ENCODE assay signal across 9 mouse cellular contexts in the genomic region with DNA sequence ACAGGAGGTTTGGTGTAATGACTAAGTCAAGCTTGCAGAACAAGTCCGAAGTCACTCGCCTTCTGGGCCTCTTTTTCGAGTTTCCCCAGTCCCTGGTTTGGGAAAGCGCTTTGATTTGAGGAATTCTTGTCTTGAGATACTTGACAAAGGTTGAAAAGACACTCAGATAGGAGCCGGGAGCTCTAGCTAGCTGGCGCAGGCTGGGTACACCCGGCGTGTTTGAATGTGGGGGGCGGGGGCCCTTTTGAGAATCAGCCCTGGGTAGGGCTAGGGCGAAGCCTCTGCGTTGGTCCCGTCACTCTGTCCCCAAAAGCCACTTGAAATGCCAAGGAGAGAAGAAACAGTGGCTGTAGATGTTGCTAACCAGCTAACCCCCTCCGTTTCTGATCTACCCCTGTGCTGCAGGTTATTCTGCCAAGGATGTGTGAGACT.
DNase-seq lines count a peak whose midpoint lies in the region; ATAC-seq and TF ChIP-seq lines count a peak whose summit lies in the region.
"Had no signal": no experiment of that assay in that cellular context is flagged by ENCODE, and none has a peak within 500 bp of the region (broad histone marks: within the 10 kb centered on the region; RNA-seq: fewer than 3 reads in every experiment).

No protein-coding gene starts in this region.

- H3K4me3 ChIP-seq in gastrocnemius, adult 2 months, result peak overlapping the region; percentile 72
- peak overlapping the region; percentile 57 for H3K4me3 ChIP-seq in testis, adult 2 months (ENCODE audit: control insufficient read depth, low read depth, low read length)
- H3K4me3 ChIP-seq in liver, postnatal 0 days (ENCODE audit: low read depth, low read length), result peak overlapping the region; percentile 34; the same call in 1 of the 2 replicates

- no peaks in the 10 kb centered on the region for H3K36me3 ChIP-seq in testis, adult 2 months (ENCODE audit: control insufficient read depth, insufficient read depth, low read length)
- no peaks in the 10 kb centered on the region for H3K36me3 ChIP-seq in liver, postnatal 0 days (replicated peaks; ENCODE audit: insufficient read depth, low read length)

- WGBS in liver, postnatal 0 days (ENCODE audit: insufficient replicate concordance), result 2% methylated on average over 13 of the region's 13 CpGs

- no peak overlapping the region for H3K9ac ChIP-seq in liver, postnatal 0 days (replicated peaks)

- no peaks in the 10 kb centered on the region for H3K9me3 ChIP-seq in liver, postnatal 0 days (ENCODE audit: low read length)

- no peak for DNase-seq in gastrocnemius, adult 2 months
- no peak for DNase-seq in gastrocnemius, postnatal 10 days
- DNase-seq in testis, postnatal 10 days (ENCODE audit: low spot score), result no peak
- DNase-seq in liver, postnatal 0 days, result no peak
- DNase-seq in frontal cortex, postnatal 10 days (ENCODE audit: low spot score in 2 of 2), result no peak
- no peak for DNase-seq in gastrocnemius, postnatal 4 days (ENCODE audit: low spot score in 2 of 2)
- DNase-seq: gastrocnemius, postnatal 14 days had no signal

- no peak for TF ChIP-seq CTCF in gastrocnemius, adult 2 months (IDR thresholded peaks at IDR 0.05)
- no peak for TF ChIP-seq CTCF in testis, adult 2 months (IDR thresholded peaks at IDR 0.05; ENCODE audit: control insufficient read depth, insufficient read depth, insufficient replicate concordance, low read depth, low read length)
- no peak for TF ChIP-seq CTCF in liver, postnatal 0 days (IDR thresholded peaks at IDR 0.05; ENCODE audit: low read depth)

- ATAC-seq in liver, postnatal 0 days, result no peak
- no peak for ATAC-seq in cerebellum, adult (ENCODE audit: insufficient number of reproducible peaks, low FRiP score, low TSS enrichment)

- TF ChIP-seq POLR2A in testis, adult 2 months (IDR thresholded peaks at IDR 0.05; ENCODE audit: control insufficient read depth, low read depth, low read length), result no peak

- H3K27ac ChIP-seq in gastrocnemius, adult 2 months, result no peak overlapping the region
- no peak overlapping the region for H3K27ac ChIP-seq in testis, adult 2 months (ENCODE audit: control insufficient read depth, insufficient read depth, low read depth, low read length)
- no peak overlapping the region for H3K27ac ChIP-seq in liver, postnatal 0 days (ENCODE audit: low read depth)

- intact Hi-C loops in gastrocnemius, adult 2 months (cut with DNase I), result no loop called here

- no peak for TF ChIP-seq EP300 in liver, postnatal 0 days (IDR thresholded peaks at IDR 0.05; ENCODE audit: low read depth)

- no peaks in the 10 kb centered on the region; the same call in 1 of the 2 replicates for H3K27me3 ChIP-seq in testis, adult 2 months (ENCODE audit: control insufficient read depth, insufficient read depth, low read length)
- H3K27me3 ChIP-seq in liver, postnatal 0 days (ENCODE audit: insufficient read depth, low read length), result peaks cover 68% of the 10 kb centered on the region

- peaks cover 26% of the 10 kb centered on the region for H3K4me1 ChIP-seq in testis, adult 2 months (ENCODE audit: control insufficient read depth, insufficient read depth, low read length)
- no peaks in the 10 kb centered on the region for H3K4me1 ChIP-seq in liver, postnatal 0 days (ENCODE audit: insufficient read depth)

- peak overlapping the region; percentile 61; the same call in 1 of the 2 replicates for H3K4me2 ChIP-seq in liver, postnatal 0 days (ENCODE audit: low read depth, low read length)
